Mouse (Mus musculus): ENCODE measurements at regions not wholly inside any gene's neighbourhood (a gene's known extent, or its start where the extent isn't known, plus 50 kb on each side); places are given as distances from the start of the nearest gene placed in this dataset.

GRCm38 (mm10) chr10:19123691-19124090, 108.2 kb upstream of the Tnfaip3 start:
- no peak overlapping the region for H3K9ac ChIP-seq
- no peak overlapping the region for H3K4me3 ChIP-seq
- no peaks in the 10 kb centered on the region for H3K9me3 ChIP-seq
- H3K27ac ChIP-seq (replicated peaks): no peak overlapping the region
- H3K4me1 ChIP-seq (replicated peaks): no peaks in the 10 kb centered on the region
- no peak for ATAC-seq (ENCODE audit: low FRiP score, low read depth)
- WGBS: 51% methylated on average over 7 of the region's 7 CpGs
- no peak overlapping the region for H3K4me2 ChIP-seq
- H3K27me3 ChIP-seq: no peaks in the 10 kb centered on the region
- H3K36me3 ChIP-seq: no peaks in the 10 kb centered on the region

GRCm38 (mm10) chr10:19122221-19122620, 106.8 kb upstream of the Tnfaip3 start:
- Histone ChIP-seq H3K4me3 (no peak overlapping the region), H3K27me3 (no peaks in the 10 kb centered on the region), H3K27ac (replicated peaks) (no peak overlapping the region), H3K9ac (no peak overlapping the region), H3K4me2 (no peak overlapping the region), H3K9me3 (no peaks in the 10 kb centered on the region), H3K36me3 (no peaks in the 10 kb centered on the region), H3K4me1 (replicated peaks) (no peaks in the 10 kb centered on the region)
- ATAC-seq (ENCODE audit: low FRiP score, low read depth): no peak
- WGBS: 66% methylated on average over 6 of the region's 6 CpGs

- Histone ChIP-seq H3K4me3 (no peak overlapping the region), H3K9me3 (no peaks in the 10 kb centered on the region), H3K4me1 (replicated peaks) (no peaks in the 10 kb centered on the region), H3K9ac (no peak overlapping the region), H3K27ac (replicated peaks) (no peak overlapping the region), H3K27me3 (no peaks in the 10 kb centered on the region), H3K4me2 (no peak overlapping the region), H3K36me3 (no peaks in the 10 kb centered on the region)
- 88% methylated on average over 8 of the region's 8 CpGs for WGBS
- ATAC-seq (ENCODE audit: low FRiP score, low read depth): no peak
Observed at GRCm38 (mm10) chr10:19119281-19120049, 104.0 kb upstream of the Tnfaip3 start.

- H3K27ac ChIP-seq (replicated peaks): no peak overlapping the region
- H3K4me3 ChIP-seq: no peak overlapping the region
- no peaks in the 10 kb centered on the region for H3K36me3 ChIP-seq
- H3K27me3 ChIP-seq: no peaks in the 10 kb centered on the region
- H3K4me1 ChIP-seq (replicated peaks): no peaks in the 10 kb centered on the region
- H3K4me2 ChIP-seq: no peak overlapping the region
- H3K9ac ChIP-seq: no peak overlapping the region
- no peaks in the 10 kb centered on the region for H3K9me3 ChIP-seq
- no peak for ATAC-seq (ENCODE audit: low FRiP score, low read depth)
- 88% methylated on average over 5 of the region's 5 CpGs for WGBS
Observed at GRCm38 (mm10) chr10:19118569-19119280, 103.3 kb upstream of the Tnfaip3 start.

- no peak for ATAC-seq (ENCODE audit: low FRiP score, low read depth)
- Histone ChIP-seq H3K36me3 (no peaks in the 10 kb centered on the region), H3K27me3 (no peaks in the 10 kb centered on the region), H3K9ac (no peak overlapping the region), H3K4me2 (no peak overlapping the region), H3K27ac (replicated peaks) (no peak overlapping the region), H3K9me3 (no peaks in the 10 kb centered on the region), H3K4me1 (replicated peaks) (no peaks in the 10 kb centered on the region), H3K4me3 (no peak overlapping the region)
- 42% methylated on average over 9 of the region's 9 CpGs for WGBS
Observed at GRCm38 (mm10) chr10:19117071-19117605, 101.7 kb upstream of the Tnfaip3 start.

DNA sequence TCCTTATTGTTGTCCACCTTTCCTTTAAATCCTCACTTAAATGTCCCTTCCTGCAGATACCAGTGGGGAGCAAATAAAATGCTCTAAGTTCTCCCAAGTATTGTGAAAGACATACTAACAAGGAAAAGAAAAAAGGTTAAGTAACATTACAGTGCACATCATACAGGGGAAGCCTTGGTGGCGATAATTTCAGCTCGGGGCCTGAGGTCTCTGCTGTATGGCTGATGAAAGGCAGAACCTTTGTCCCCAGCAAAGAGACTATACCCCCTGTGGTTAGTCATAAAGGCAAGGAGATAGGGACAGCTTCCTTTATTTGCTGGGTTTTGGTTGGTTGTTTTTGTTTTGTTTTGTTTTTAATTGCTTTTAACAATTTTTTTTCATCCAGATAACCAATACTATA, 97.0 kb upstream of the Tnfaip3 start:
- Histone ChIP-seq H3K9ac (no peak overlapping the region), H3K9me3 (no peaks in the 10 kb centered on the region), H3K27ac (replicated peaks) (no peak overlapping the region), H3K36me3 (no peaks in the 10 kb centered on the region), H3K4me3 (no peak overlapping the region), H3K4me1 (replicated peaks) (no peaks in the 10 kb centered on the region), H3K4me2 (no peak overlapping the region), H3K27me3 (no peaks in the 10 kb centered on the region)
- WGBS: 52% methylated on average over 2 of the region's 2 CpGs
- ATAC-seq (ENCODE audit: low FRiP score, low read depth): no peak

DNA sequence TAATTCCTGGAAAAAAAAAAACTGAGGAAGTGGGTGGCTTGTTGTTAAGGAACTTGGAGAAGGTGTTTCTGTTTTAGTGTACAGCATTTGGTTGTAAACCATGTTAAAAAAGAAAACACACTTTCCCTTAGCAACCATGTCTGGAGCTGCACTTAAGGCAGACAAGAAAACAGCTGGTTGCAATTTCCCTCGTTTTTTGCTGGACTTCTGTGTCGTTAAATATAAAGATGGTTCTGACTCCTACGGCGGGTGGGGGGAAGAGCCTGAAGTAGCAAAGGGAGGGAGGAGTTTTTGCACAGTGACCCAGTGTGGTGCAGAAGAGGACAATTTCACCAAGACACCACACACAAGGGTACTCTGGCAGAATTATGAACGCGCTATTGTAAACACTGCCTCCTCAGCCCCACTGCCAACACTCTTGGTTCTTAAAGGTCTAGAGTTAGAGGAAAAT, 89.8 kb upstream of the Tnfaip3 start:
- Histone ChIP-seq H3K36me3 (no peaks in the 10 kb centered on the region), H3K9ac (no peak overlapping the region), H3K4me3 (no peak overlapping the region), H3K27ac (replicated peaks) (no peak overlapping the region), H3K4me1 (replicated peaks) (no peaks in the 10 kb centered on the region), H3K27me3 (no peaks in the 10 kb centered on the region), H3K9me3 (no peaks in the 10 kb centered on the region), H3K4me2 (no peak overlapping the region)
- 82% methylated on average over 6 of the region's 6 CpGs for WGBS
- no peak for ATAC-seq (ENCODE audit: low FRiP score, low read depth)

GRCm38 (mm10) chr10:19104671-19105203, 89.3 kb upstream of the Tnfaip3 start:
- Histone ChIP-seq H3K9ac (no peak overlapping the region), H3K9me3 (no peaks in the 10 kb centered on the region), H3K27me3 (no peaks in the 10 kb centered on the region), H3K27ac (replicated peaks) (no peak overlapping the region), H3K4me3 (no peak overlapping the region), H3K36me3 (no peaks in the 10 kb centered on the region), H3K4me2 (no peak overlapping the region), H3K4me1 (replicated peaks) (no peaks in the 10 kb centered on the region)
- ATAC-seq (ENCODE audit: low FRiP score, low read depth): no peak
- 83% methylated on average over 5 of the region's 5 CpGs for WGBS

GRCm38 (mm10) chr10:19099369-19100285, 84.2 kb upstream of the Tnfaip3 start:
- Histone ChIP-seq H3K4me1 (replicated peaks) (no peaks in the 10 kb centered on the region), H3K27ac (replicated peaks) (no peak overlapping the region), H3K9ac (no peak overlapping the region), H3K4me2 (no peak overlapping the region), H3K9me3 (no peaks in the 10 kb centered on the region), H3K27me3 (no peaks in the 10 kb centered on the region), H3K36me3 (no peaks in the 10 kb centered on the region), H3K4me3 (no peak overlapping the region)
- WGBS: 90% methylated on average over 10 of the region's 10 CpGs
- ATAC-seq (ENCODE audit: low FRiP score, low read depth): no peak

DNA sequence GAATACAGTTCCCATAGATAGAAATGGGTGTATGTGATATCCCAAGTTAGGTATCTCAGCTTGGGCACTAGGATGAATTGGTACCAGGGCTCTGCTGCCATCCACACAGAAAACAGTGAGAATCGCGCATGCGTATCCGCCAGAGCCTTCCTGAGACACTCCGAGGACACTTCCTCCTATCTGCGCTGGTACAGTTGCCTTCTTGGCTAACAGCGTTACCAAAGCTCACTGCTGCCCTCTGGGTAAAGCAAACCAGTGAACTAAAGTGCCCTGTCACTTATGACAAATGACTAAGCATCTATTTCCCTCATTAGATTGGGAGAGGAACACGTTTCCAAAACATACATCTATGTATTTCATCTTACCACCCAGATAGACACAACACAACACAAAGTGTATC, 78.8 kb upstream of the Tnfaip3 start:
- ATAC-seq (ENCODE audit: low FRiP score, low read depth): no peak
- no peak overlapping the region for H3K4me3 ChIP-seq
- H3K36me3 ChIP-seq: no peaks in the 10 kb centered on the region
- no peaks in the 10 kb centered on the region for H3K9me3 ChIP-seq
- H3K4me1 ChIP-seq (replicated peaks): no peaks in the 10 kb centered on the region
- no peak overlapping the region for H3K4me2 ChIP-seq
- H3K27me3 ChIP-seq: no peaks in the 10 kb centered on the region
- H3K27ac ChIP-seq (replicated peaks): no peak overlapping the region
- WGBS: 58% methylated on average over 8 of the region's 8 CpGs
- H3K9ac ChIP-seq: no peak overlapping the region

GRCm38 (mm10) chr10:19093689-19094088, 78.2 kb upstream of the Tnfaip3 start:
- no peak for ATAC-seq (ENCODE audit: low FRiP score, low read depth)
- 91% methylated on average over 3 of the region's 3 CpGs for WGBS
- no peak overlapping the region for H3K4me3 ChIP-seq
- H3K36me3 ChIP-seq: no peaks in the 10 kb centered on the region
- no peak overlapping the region for H3K4me2 ChIP-seq
- H3K27ac ChIP-seq (replicated peaks): no peak overlapping the region
- H3K9me3 ChIP-seq: no peaks in the 10 kb centered on the region
- no peaks in the 10 kb centered on the region for H3K4me1 ChIP-seq (replicated peaks)
- H3K9ac ChIP-seq: no peak overlapping the region
- H3K27me3 ChIP-seq: no peaks in the 10 kb centered on the region

Data from hindbrain, embryonic 15.5 days (tissue).